Mouse (Mus musculus) brain, embryonic 14.5 days (tissue): Measurements from ENCODE around the gene Pkdrej.
A peak's percentile ranks its signal among the peaks of the same experiment; 100 is the strongest.

ENCODE experiments used
- CTCF ChIP-seq: fragments of 200-500 bp; IDR thresholded peaks from 2 replicates; pipeline ENCODE4 v1.5.1; 2012; ENCODE audit warnings: inconsistent platforms, mild to moderate bottlenecking, moderate library complexity, borderline replicate concordance; ENCODE audit not compliant: insufficient read depth, insufficient read length; ENCODE audit errors: extremely low read depth
- POLR2A ChIP-seq: fragments of 200-500 bp; IDR thresholded peaks from 2 replicates; pipeline ENCODE4 v1.6.1; 2012; ENCODE audit warnings: mild to moderate bottlenecking, inconsistent platforms, borderline replicate concordance; ENCODE audit not compliant: poor library complexity, insufficient read depth, insufficient read length, severe bottlenecking; ENCODE audit errors: extremely low read depth

DNA sequence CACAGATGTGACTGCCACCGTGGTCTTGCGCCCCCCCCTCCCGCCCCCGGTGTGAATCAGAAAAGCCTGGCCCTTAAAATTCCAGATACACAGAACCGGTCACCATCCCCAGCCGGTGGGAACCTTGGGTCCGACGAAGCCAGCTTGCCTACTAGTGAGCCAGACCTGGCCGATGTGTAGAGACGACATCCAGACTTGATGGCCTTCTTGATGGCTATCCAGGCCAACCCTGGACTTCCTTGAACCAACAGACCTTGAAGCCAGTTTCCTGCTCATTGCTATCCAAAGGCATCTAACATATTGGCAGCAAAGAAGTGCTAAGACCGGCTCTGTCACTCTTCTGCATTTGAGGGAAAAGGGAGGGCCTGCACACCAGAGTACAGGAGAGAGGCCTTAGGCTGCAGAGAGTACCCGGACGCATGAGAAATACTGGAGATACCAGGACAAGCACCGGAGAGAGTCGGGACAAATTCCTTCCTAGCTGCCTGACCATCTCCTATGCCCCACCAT is 37.5 kb upstream of the Pkdrej start:
- TF ChIP-seq CTCF (0 out of 2 replicates have a peak, but pooled peaks have one; percentile 3), POLR2A (no peak)
